In genomic region chr6:126395015-126395414, GRCm38 (mm10) we compare ENCODE assay signal across 17 mouse cellular contexts.
A peak's percentile ranks its signal among the peaks of the same experiment; 100 is the strongest.
DNase-seq lines count a peak whose midpoint lies in the region; ATAC-seq and TF ChIP-seq lines count a peak whose summit lies in the region.
"Had no signal": no experiment of that assay in that cellular context is flagged by ENCODE, and none has a peak within 500 bp of the region (broad histone marks: within the 10 kb centered on the region; RNA-seq: fewer than 3 reads in every experiment).

No protein-coding gene starts in this region.

- H3K4me2 ChIP-seq in forebrain, embryonic 14.5 days (ENCODE audit: low read length): no peak overlapping the region
- no peak overlapping the region for H3K4me2 ChIP-seq in forebrain, embryonic 16.5 days (ENCODE audit: low read length)
- no peak overlapping the region for H3K4me2 ChIP-seq in forebrain, embryonic 13.5 days
- H3K4me2 ChIP-seq: embryonic facial prominence, embryonic 12.5 days had no signal

- H3K9ac ChIP-seq in forebrain, embryonic 14.5 days (ENCODE audit: low read length): no peak overlapping the region
- no peak overlapping the region for H3K9ac ChIP-seq in forebrain, embryonic 16.5 days (replicated peaks; ENCODE audit: low read depth, low read length)
- H3K9ac ChIP-seq in forebrain, embryonic 13.5 days: no peak overlapping the region
- H3K9ac ChIP-seq: embryonic facial prominence, embryonic 12.5 days had no signal

- TF ChIP-seq POLR2A in brain, embryonic 14.5 days (IDR thresholded peaks at IDR 0.05; ENCODE audit: borderline replicate concordance, extremely low read depth, insufficient read depth, insufficient read length, poor library complexity, severe bottlenecking): no peak

- 0 out of 2 replicates have a peak, but pooled peaks cover 8% of the 10 kb centered on the region for H3K27me3 ChIP-seq in forebrain, embryonic 14.5 days (replicated peaks; ENCODE audit: control insufficient read depth, insufficient read depth, low read length)
- peaks cover 30% of the 10 kb centered on the region for H3K27me3 ChIP-seq in forebrain, embryonic 10.5 days (ENCODE audit: poor library complexity, severe bottlenecking)
- peaks cover 5% of the 10 kb centered on the region; the same call in 1 of the 2 replicates for H3K27me3 ChIP-seq in forebrain, embryonic 16.5 days (replicated peaks; ENCODE audit: control insufficient read depth, insufficient read depth, low read length)
- H3K27me3 ChIP-seq in forebrain, embryonic 13.5 days: peaks cover 36% of the 10 kb centered on the region
- H3K27me3 ChIP-seq: embryonic facial prominence, embryonic 12.5 days had no signal

- ATAC-seq in forebrain, embryonic 14.5 days: 0 out of 2 replicates have a peak, but pooled peaks have one; percentile 29
- peak; percentile 38; the same call in 1 of the 2 replicates for ATAC-seq in forebrain, embryonic 16.5 days
- no peak for ATAC-seq in forebrain, embryonic 13.5 days

- no peaks in the 10 kb centered on the region for H3K36me3 ChIP-seq in forebrain, embryonic 14.5 days (ENCODE audit: control insufficient read depth, insufficient read depth, low read length)
- H3K36me3 ChIP-seq in forebrain, embryonic 10.5 days (replicated peaks): no peaks in the 10 kb centered on the region
- no peaks in the 10 kb centered on the region for H3K36me3 ChIP-seq in forebrain, embryonic 16.5 days (ENCODE audit: control insufficient read depth, insufficient read depth)
- no peaks in the 10 kb centered on the region for H3K36me3 ChIP-seq in forebrain, embryonic 13.5 days (ENCODE audit: poor library complexity, severe bottlenecking)
- H3K36me3 ChIP-seq: embryonic facial prominence, embryonic 10.5 days; embryonic facial prominence, embryonic 12.5 days had no signal

- no peak overlapping the region for H3K4me3 ChIP-seq in forebrain, embryonic 14.5 days (ENCODE audit: low read depth, low read length)
- no peak overlapping the region for H3K4me3 ChIP-seq in forebrain, embryonic 10.5 days
- H3K4me3 ChIP-seq in forebrain, embryonic 16.5 days (replicated peaks; ENCODE audit: low read length): no peak overlapping the region
- H3K4me3 ChIP-seq in forebrain, embryonic 13.5 days: no peak overlapping the region
- H3K4me3 ChIP-seq in layer of hippocampus, adult 2 months: no peak overlapping the region
- H3K4me3 ChIP-seq: embryonic facial prominence, embryonic 10.5 days; embryonic facial prominence, embryonic 12.5 days had no signal

- peaks cover 3% of the 10 kb centered on the region; the same call in 1 of the 2 replicates for H3K4me1 ChIP-seq in forebrain, embryonic 14.5 days (ENCODE audit: control insufficient read depth, insufficient read depth, low read length)
- peaks cover 25% of the 10 kb centered on the region for H3K4me1 ChIP-seq in forebrain, embryonic 10.5 days
- H3K4me1 ChIP-seq in forebrain, embryonic 16.5 days (replicated peaks; ENCODE audit: control insufficient read depth, insufficient read depth, low read length): peaks cover 8% of the 10 kb centered on the region; the same call in 1 of the 2 replicates
- H3K4me1 ChIP-seq in forebrain, embryonic 13.5 days: peaks cover 15% of the 10 kb centered on the region; the same call in 1 of the 2 replicates
- H3K4me1 ChIP-seq: embryonic facial prominence, embryonic 10.5 days had no signal

- no peak overlapping the region for H3K27ac ChIP-seq in forebrain, embryonic 14.5 days (ENCODE audit: low read depth, low read length)
- no peak overlapping the region for H3K27ac ChIP-seq in forebrain, embryonic 10.5 days
- H3K27ac ChIP-seq in forebrain, embryonic 16.5 days (ENCODE audit: low read length): no peak overlapping the region
- no peak overlapping the region for H3K27ac ChIP-seq in forebrain, embryonic 13.5 days
- H3K27ac ChIP-seq in layer of hippocampus, adult 2 months: 0 out of 2 replicates have a peak overlapping the region, but pooled peaks have one; percentile 28
- H3K27ac ChIP-seq: embryonic facial prominence, embryonic 10.5 days; embryonic facial prominence, embryonic 12.5 days had no signal

- TF ChIP-seq CTCF in layer of hippocampus, adult 2 months (conservative IDR thresholded peaks at IDR 0.05): no peak
- no peak for TF ChIP-seq CTCF in brain, embryonic 14.5 days (IDR thresholded peaks at IDR 0.05; ENCODE audit: borderline replicate concordance, extremely low read depth, insufficient read depth, insufficient read length)

- peak; percentile 48 for DNase-seq in forebrain, embryonic 14.5 days (ENCODE audit: low spot score)
- no peak for DNase-seq in forebrain, embryonic 10.5 days (ENCODE audit: extremely low spot score, low spot score)
- no peak for DNase-seq in layer of hippocampus, adult 2 months (ENCODE audit: low spot score in 2 of 2)
- DNase-seq in layer of hippocampus, postnatal 14 days (ENCODE audit: low spot score in 2 of 2): no peak
- peak; percentile 61 for DNase-seq in brain, embryonic 14.5 days (ENCODE audit: low read depth)
- DNase-seq: adrenal gland, adult 2 months; adrenal gland, postnatal 10 days; adrenal gland, postnatal 25 days; cerebellum, adult 11-12 months; cerebellum, adult 2 months; cerebellum, adult 9-10 months; cerebellum, postnatal 10 days; cerebellum, postnatal 25 days had no signal

- H3K9me3 ChIP-seq in forebrain, embryonic 14.5 days (replicated peaks; ENCODE audit: control insufficient read depth, low read length): no peaks in the 10 kb centered on the region
- H3K9me3 ChIP-seq in forebrain, embryonic 10.5 days: no peaks in the 10 kb centered on the region
- H3K9me3 ChIP-seq in forebrain, embryonic 16.5 days (ENCODE audit: control insufficient read depth, low read length): no peaks in the 10 kb centered on the region
- no peaks in the 10 kb centered on the region for H3K9me3 ChIP-seq in forebrain, embryonic 13.5 days (replicated peaks)
- H3K9me3 ChIP-seq: embryonic facial prominence, embryonic 10.5 days; embryonic facial prominence, embryonic 12.5 days had no signal

- WGBS in forebrain, embryonic 14.5 days: 69% methylated on average over 3 of the region's 3 CpGs
- 92% methylated on average over 3 of the region's 3 CpGs for WGBS in forebrain, embryonic 10.5 days
- 52% methylated on average over 3 of the region's 3 CpGs for WGBS in forebrain, embryonic 16.5 days
- 77% methylated on average over 3 of the region's 3 CpGs for WGBS in forebrain, embryonic 13.5 days

Comparison
In these comparisons a context has a peak if more than half of its experiments do, and no peak if none do; other contexts are left out.
1. DNase-seq: peak in forebrain, embryonic 14.5 days (single experiment) and brain, embryonic 14.5 days (single experiment); none in forebrain, embryonic 10.5 days (single experiment), layer of hippocampus, adult 2 months (0 of 2) and layer of hippocampus, postnatal 14 days (0 of 2).